Mouse (Mus musculus) erythroid progenitor cell, adult 5-6 weeks (primary cell): ENCODE data around the gene Poldip3. TPM values are rescaled to one million over a fixed set of nuclear protein-coding genes. Genes with fewer than 3 reads are reported as not detected.
A peak's percentile ranks its signal among the peaks of the same experiment; 100 is the strongest.

ENCODE experiments used
- ATAC-seq: replicated peaks from 2 replicates; pipeline ENCODE4 v1.8.0; 2016; ENCODE audit warnings: moderate number of reproducible peaks, mild to moderate bottlenecking, moderate TSS enrichment, inconsistent platforms; ENCODE audit not compliant: poor library complexity, low FRiP score, severe bottlenecking
- total RNA-seq, 2 experiments: library from RNA; stranded (forward) in 1 of 2; stranded (reverse) in 1 of 2; fragments of 150-400 nt in 1 of 2; fragments of 186-747, 209-891 nt in 1 of 2; gene quantifications; 2 replicates each; pipeline versions ENCODE4 v1.2.3 to v1.2.4; 2015 to 2017; ENCODE audit warnings: low replicate concordance in 2 of 2

Poldip3 gene
- total RNA-seq, 2 experiments from 2014 or later = 46.5 to 66.7 TPM

DNA sequence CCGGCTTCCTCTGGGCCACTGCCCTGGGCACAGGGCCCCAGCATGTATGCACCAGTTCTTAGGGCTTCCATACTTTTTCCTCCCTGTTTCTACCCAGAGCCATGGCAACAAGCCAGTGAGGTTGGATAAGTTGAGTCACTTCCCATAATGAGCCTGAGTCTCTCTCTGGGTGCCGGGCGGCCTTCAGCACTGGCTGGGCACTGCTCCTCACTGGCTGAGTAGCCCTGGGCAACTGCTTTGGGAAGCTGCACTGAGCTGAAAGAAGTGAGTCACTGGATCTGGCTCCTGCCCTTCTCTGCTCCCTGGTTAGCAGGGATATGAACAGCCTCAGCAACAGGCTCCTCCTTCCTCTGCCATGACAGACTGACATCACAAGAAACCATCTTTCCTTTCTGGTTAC is 17.5 kb upstream of the Poldip3 start:
- no peak for ATAC-seq

DNA sequence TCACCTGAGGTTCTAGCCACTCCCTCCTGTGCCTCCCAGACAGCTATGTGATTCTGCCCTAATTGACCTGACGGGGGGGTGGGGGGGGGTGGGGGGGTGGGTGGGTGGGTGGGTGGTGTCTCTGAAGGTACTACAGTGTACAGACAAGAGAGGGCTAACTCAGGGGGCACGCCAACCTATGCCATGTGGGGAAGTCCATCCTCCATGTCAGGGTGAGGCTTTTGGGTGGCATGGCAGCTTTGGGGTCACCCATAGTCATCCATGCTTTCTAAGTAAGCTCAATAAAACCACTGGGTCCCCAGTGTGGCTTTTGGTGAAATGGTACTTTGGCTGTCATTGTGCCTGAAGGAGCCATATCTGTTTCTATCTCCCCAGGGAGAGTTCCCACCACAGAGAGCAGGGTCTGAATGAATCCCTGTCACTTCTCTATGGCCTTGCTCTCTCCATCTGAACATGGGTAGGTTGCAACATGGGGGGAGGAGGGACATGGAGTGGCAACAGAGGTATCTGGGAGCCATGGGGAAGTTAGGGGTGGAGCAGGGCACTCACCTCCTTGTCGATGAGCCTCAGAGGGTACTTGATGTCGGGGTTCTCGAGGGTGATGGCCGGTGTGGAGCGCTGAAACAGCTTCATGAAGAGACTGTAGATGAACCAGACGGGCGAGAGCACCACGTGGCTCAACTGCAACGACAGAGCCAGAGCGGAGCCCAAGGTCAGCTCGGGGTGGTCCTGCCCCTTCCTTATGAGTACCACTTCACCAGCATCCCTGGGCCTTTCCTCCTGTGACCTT is 16.5 kb upstream of the Poldip3 start:
- no peak for ATAC-seq

DNA sequence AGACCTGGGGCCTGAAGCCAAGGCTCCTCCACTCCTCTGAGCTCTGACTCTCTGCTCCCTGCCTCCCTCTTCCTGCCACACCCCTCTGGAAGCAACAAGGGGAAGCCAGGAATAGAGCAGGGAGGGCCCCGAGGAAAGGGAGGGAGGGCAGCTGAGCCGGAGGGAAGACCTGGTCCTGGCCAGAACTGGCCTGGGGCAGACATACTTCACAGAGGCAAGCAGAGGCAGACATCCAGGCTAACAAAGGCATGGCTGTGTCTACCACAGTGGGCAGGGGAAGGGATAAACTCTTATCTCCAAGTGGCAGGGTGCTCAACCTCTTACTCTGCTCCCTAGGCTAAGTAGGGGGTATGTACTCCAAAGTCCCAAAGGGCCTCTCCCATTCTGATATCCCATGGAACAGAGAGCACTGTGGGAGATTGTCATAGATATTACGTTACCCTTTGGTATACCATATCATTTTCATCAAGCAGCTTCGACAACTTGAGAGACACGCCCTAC is 15.8 kb upstream of the Poldip3 start:
- ATAC-seq = peak; percentile 63

DNA sequence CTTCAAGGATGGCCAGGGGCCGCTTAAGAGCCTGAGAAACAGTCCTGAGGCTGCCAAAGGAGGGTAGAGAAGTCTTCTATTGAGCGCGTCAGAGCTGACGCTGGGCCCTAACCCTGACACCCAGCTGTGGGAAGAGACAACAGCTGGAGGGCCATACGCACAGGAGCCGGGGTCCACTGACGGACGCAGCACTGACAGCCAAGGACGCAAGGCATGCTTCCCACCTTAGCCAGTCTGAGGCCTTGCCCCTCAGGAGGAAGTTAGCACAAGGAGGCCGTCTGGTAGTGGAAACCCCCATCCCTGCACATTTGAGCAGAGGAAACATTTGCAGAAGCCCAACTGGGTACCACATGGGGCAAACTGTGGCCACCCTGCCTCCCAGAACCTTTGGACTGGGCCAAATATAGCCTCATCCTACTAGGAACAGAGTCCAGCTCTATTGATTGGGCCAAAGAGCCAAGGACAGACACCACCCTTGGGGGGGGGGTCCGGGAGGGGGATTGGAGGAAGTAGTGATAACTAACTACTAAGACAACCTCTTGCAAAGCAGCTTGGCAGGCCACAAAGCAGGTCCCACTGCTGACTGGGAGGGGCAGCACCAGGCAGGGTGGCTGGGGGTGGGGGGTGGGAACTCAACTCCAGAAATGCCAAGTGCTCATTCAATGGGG is 13.8 kb upstream of the Poldip3 start:
- ATAC-seq = no peak

DNA sequence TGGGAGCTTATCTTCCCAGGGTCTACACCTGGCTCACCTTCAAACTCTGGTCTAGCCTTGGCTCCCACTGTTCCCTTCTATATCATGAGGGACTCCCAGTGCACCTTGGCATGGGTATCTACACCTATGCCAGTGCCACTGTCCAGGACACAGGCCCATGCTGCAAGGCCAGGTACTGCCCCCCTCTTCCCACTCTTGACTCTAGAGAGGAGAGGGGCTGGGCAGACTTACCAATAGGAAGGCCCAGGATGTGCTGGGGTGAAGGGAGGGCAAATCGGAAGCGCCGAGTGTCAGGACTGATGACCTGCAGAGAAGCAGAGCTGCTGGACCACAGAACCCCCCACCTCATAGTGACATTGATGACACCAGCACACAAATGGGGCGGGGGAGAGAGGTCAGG is 12.8 kb upstream of the Poldip3 start:
- ATAC-seq = no peak

DNA sequence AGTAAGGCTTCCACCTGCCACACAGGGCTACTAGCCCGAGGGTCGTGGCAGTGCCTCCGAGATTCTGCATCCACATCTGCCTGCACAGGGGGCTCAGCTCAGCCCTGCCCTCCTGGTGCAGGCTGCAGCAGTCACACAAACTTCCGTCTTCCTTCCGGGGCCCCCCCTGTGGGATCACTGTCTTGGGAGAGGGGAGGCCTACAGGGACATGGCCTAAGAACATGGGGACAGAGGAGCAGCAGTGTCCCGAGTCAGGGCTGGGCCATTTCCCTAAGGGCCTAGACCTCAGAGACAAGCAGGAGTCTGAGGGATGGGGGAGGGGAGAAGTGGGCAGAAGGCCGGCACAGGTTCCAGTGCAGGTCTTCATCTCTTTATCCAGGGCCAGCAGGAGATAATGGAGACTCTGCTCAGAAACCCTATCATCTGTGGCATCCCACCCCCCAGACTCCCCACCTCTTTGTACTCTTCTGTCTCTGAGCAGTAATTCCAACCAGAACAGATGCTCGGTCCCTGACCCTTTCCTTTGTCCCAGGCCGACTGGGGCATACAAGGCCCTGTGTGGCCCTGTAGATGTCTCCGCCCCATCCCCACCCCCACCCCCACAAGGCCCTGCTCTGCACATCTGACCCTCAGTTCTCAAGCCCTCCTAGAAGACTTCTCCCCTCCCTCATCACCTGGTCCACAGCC is 12.0 kb upstream of the Poldip3 start:
- no peak for ATAC-seq

DNA sequence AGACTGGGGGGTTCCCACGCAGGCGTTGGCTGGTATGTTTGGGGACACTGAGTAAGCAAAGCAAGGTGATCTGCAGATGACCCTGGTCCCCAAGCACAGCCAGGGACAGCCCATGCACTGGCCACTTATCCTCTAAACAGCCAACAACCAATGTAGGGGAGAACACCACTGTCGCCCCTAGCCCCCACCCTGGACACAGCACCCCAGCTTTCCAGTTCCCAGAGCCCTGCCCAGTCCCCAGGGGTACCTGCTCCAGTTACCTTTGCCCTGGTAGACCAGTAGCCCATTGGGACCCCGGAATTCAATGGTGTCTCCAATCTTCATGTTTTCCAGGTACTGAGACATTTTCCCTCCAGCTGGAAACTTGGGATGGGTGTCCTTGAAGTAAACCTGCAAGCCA is 11.4 kb upstream of the Poldip3 start:
- ATAC-seq = no peak

- ATAC-seq = no peak
These were observed 10.6 kb upstream of the Poldip3 start for GRCm38 (mm10) chr15:83159823-83160222.

- no peak for ATAC-seq
These were observed 9.5 kb upstream of the Poldip3 start for GRCm38 (mm10) chr15:83158587-83159160.

DNA sequence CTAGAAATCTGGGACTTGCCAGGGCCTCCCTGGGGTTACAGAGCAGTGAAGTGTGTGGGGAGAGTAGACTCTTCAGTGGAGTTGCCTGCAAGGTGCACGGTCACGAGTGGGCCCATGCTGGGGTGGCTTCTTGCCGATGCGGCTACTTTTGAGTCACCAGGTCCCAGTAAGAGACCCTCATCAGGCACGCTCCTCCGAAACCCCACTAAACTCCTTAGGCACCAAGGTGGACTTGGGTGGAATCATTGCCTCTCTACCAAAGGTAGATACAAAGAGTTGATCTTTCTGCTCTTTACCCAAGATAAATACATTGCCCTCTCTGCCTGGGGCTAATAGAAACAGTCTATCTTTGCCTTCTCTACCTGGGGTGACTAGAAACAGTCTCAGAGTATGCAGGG is 8.5 kb upstream of the Poldip3 start:
- ATAC-seq = no peak

GRCm38 (mm10) chr15:83156929-83157666 is 7.9 kb upstream of the Poldip3 start:
- peak; percentile 43 for ATAC-seq

DNA sequence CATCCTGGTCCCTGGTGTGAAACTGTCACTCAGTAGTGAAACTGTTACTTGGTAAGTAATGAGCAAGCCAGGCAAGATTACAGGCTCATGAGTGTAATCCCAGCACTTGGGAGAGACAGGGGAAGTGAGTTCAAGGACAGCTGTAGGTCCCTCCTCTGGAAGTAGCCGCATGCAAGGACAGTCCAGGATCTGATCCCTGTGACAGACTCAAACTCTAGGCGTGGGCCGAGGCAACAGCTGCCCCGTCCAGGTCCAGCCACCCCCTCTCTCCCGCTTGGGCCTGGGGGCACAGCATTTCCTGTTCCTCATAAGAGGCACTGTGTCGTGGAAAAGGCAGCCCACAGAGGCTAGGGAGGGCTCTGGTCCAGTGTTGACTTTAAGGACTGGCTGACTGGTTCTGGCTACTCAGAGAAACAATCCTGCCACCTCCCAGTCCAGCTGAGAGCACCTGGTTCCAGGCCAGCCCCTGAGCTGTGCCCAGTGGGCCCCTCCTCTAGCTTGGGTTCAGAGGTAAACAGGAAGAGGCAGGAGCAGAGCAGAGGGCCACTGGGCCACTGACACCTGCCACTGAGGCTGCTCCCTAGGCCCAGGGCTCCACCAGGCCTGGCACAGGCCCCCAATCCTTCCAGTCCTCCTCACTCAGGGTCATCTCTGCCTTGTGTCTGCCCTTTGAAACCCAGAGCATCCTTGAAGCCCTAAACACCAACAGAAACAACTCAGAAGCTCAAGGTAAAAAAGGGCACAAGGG is 6.7 kb upstream of the Poldip3 start:
- ATAC-seq = no peak

DNA sequence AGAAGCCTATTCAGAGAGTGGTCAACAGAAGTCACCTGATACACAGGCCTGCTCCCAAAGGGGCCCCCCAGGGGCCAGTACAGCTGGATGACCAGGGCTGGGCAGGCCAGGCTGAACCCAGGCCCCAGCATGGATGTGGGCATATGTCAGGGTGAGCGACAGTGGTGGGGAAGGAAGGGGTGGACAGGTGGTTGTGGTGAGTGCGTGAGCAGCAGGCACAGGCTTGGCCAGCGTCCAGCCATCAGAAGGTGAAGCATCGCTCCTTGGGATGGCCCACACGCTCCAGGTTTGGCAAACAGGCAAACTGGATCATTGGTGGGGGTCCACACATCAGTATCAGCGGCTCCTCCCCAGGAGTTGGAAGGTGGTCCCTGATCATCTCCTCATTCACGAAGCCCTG is 5.1 kb upstream of the Poldip3 start:
- ATAC-seq = no peak

GRCm38 (mm10) chr15:83150694-83151093 is 1.5 kb upstream of the Poldip3 start:
- ATAC-seq = no peak

GRCm38 (mm10) chr15:83150073-83150442 is 874 bp upstream of the Poldip3 start:
- no peak for ATAC-seq

- ATAC-seq = peak; percentile 70
These were observed 386 bp downstream of the Poldip3 start for GRCm38 (mm10) chr15:83148801-83149195.

GRCm38 (mm10) chr15:83148395-83148794 is 789 bp downstream of the Poldip3 start:
- no peak for ATAC-seq

- no peak for ATAC-seq
These were observed 3.6 kb downstream of the Poldip3 start for GRCm38 (mm10) chr15:83145541-83145940.

GRCm38 (mm10) chr15:83142861-83143260 is 6.3 kb downstream of the Poldip3 start:
- no peak for ATAC-seq
